Mouse (Mus musculus) layer of hippocampus, postnatal 10 days (tissue): ENCODE measurements around the gene Mdga1. TPM values are rescaled to one million over a fixed set of nuclear protein-coding genes. Genes with fewer than 3 reads are reported as not detected.

Source experiments
- DNase-seq, 2 experiments: peaks; one replicate each; pipeline ENCODE4 v3.0.0; 2021; ENCODE audit warnings: low spot score in 2 of 2
- total RNA-seq, 2 experiments: library from RNA; stranded (reverse); gene quantifications; 2 replicates each; pipeline ENCODE4 v1.2.3; 2021

Mdga1 gene
- total RNA-seq, 2 experiments from 2014 or later = 69.8 to 76.6 TPM

DNA sequence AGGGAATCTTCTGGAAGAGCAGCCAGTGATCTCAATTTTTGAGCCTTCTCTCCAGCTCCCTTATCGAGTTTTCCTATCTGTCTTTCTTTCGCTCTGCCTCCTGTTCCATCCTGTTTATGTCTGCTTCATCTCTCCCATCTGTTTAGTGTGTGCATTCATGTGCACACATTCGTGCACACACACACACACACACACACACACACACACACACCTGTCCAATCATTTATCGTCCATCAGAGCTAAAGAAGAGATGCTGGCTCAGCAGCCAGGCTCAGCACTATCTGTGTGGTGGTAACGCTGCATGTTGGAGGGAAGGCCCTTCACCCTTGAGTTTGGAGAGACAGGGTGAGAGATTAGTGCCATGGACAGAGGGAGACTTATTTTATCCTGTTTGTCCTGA, 13.3 kb upstream of the Mdga1 start:
- DNase-seq = no peak

DNA sequence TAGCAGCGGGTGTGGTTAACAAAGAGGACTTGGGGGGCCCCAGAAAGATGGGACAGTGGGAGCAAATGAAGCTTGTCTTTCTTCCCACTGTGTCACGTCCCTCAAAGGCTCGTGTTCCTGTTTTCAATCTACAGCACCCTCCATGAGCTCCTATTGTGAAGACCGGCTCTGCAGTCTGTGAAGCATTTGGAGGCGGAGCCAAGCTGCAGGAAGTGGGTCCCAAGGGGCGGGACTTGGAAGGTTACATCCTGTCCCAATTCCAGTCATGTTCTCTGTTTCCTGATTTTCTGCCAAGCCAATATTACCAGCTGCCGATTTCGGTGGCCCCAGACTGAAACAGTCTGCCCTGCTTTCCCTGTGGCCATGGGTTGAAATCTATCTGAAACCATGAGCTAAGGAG, 11.7 kb upstream of the Mdga1 start:
- DNase-seq = no peak

DNA sequence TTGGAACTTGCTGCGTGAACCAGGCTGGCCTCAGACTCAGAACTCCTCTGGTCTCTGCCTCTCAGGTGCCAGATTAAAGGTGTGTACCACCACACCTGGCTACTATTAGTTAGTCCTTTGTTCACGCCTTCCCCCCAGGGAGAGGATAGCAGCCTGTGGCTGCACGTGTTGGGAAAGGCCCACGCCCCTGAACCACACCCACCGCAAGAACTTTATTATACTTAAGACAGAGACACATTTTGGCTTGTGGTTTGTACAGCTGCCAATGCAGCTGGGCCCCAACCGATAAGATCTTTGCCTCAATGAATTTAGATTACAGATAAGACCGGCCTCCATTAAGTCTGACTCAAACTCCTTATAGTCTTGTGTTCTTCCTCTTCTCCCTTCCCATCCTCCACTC, 10.0 kb upstream of the Mdga1 start:
- no peak for DNase-seq

DNA sequence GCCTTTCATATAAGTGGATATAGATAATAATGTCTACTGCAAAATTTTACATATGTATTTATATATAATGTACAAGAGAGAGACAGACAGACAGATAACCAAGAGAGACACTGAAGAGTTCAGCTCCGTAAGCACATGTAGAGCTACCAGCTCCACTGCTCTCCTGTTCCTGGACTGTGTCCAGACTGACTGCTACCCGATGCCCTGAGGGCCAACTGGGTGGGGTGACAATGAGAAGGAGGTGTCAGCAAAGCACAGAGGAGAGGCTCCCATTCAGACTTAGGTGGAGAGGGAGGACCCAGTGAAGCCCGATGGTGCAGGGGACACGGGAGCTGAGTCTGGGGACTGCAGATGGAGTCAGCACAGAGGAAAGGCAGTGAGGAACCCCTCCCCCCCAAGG, 9.1 kb upstream of the Mdga1 start:
- DNase-seq = no peak

DNA sequence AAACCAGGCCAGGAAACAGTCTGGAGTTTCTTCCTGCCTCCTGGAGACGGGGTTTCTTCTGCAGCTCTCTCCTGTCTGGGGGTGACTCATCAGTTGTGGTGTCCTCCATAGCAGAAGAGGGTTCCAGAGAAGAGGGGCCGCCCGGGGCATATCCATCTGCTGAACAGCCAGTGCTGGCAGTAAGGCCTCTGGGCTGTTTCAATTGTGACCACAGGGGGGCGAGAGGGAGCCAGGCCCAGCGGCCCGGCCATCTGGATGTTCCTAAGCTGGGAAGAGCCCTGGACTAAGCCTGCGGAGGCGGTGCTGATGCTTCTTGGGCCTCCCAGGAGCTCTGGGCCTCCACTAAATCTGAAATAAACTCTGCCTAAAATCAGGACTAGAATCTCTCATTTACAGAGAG, 5.8 kb upstream of the Mdga1 start:
- DNase-seq = peak; percentile 91 to 93

DNA sequence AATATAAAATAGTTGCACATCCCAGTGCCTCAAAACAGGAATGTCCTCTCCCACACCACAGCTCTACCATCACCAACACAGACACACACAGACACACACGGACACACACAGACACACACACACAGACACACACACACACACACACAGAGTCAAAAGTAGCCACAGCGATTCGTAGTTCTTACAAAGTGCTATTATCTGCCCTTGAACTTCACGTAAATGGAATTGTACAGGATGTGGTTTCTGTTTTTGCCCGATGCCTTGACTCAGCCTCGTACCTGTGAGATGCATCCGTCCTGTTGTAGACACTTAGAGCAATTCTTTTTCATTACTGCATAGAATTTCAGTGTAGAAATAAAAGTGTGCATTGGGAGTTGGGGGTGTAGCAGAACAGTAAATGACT, 3.3 kb upstream of the Mdga1 start:
- no peak for DNase-seq

DNA sequence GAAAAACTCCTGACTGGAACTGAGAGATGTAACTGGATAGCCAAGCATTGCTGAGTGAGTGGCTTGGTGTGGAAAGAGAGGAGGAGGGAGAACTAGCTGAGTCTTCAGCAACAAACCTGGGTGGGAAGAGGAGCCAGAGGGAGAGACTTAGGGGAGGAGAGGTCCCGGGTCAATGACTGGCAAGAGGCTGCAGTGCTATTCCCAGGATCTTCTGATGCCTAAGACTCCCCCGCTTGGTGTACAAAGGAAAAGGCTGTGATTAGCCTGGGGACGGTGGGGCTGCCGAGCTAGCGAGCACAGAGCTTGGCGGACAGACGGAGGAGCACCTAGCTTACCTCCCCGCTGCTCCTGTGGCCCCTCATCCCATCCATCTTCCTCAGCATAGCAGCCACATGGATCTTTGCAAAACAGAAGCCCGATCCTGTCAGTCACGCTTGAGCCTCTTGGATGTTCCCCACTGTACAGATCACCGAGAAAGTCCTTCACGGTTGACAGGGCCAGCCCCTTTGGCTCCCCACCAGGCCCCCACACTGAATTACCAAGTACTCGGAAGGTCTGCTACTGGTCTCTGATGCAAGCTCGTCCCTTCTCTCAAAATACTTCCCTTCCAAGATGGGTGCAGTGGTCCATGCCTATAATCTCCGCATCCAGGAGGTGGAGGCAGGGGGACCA, 2.0 kb upstream of the Mdga1 start:
- DNase-seq = no peak

DNA sequence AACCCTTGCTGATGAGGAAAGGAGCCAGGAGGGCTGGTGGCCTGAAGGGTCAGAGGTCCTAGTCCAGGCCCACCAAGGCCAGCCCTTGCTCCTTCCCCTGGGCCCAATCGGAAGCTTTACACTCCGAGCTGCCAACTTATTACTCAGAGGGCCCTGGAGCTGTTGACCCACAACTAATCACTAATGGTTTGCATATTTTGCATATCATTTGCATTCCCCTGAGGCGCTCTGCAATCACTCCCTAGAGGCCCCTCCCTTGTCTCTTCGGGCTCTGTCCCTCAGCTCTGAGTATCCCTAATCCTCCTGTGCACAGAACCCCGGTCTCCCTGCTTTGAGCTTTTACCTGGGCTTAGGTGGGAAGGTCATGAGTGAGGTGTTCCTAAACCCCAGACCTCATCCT, 4.4 kb downstream of the Mdga1 start:
- DNase-seq = no peak

DNA sequence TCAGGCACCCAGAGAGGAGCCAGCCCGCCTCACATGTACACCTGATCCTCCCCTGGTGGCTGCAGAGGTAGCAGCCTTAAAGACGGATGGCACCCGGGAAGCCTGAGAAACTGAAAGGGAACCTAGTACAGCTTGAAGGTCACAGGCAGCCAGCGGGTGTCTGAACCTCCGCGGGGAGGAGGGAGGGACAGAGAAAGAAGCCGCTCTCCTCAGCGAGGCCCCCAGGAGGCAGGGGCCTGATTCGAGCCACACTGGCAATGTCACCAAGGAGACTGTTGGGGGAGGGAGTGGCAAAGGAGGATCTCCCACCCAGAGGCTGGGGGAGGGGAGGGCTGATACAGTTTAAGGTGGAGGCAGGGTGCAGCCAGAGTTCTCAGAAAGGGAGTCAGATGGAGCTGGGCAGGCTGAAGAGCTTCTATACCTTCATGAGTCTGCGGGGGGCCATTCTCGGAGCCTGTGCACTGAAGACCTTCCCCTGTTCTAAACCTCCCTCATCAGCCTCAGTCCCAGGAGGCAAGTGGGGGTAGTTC, 6.1 kb downstream of the Mdga1 start:
- no peak for DNase-seq

DNA sequence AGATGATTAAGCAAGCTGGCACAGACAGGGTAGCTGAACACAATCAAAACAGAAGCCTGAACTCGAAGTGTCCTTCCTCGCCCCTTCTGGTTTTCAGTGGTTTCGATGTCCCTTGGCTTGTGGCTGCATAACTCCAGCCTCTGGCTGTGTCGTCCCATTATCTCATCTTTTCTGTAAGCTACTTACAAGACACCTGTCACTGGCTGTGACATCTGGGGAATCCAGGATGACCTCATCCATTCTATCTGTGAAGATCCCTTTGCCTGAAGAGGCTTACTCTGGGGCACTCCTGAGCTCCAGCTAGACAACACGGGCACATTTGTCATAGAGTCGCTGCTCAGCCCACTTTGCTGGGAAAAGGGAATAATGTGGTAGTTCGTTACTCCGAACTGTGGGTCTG, 14.0 kb downstream of the Mdga1 start:
- no peak for DNase-seq

DNA sequence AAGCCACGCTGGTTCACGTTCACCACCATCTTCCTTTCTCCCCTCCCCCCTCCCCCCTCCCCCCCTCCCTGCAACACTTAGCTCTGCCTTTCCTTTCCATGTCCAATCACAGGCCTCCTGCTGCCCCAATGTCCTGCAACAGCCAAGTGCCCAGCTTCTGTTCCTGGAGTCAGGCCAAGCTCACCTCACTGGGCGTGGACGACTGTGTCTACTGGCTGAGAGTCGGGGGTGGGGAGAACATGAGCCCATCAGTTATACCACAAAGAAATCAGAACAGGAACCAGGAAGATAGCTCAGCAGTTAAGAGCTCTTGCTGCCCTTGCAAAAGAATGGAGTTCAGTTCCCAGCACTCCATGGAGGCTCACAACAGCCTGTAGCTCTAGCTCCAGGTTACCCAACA, 15.6 kb downstream of the Mdga1 start:
- no peak for DNase-seq

DNA sequence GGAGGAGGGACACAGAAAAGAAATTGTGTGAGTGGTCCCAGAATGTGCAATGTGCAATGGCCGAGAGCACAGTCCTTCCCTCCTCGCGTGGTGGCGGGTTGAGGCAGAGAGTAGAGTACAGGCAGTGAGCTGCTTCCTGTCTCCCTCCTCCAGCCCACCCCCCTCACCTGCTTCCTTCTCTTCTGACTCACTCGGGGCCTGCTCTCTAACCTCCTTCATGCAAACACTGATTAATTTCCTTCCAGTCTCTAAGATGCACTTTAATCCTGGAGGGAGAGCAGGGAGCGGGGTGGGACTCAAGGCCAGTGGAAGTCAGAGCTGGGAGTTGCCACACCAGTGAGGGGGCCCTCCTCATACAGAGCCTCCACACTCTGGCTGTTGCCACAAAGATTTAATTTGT, 18.8 kb downstream of the Mdga1 start:
- no peak for DNase-seq

DNA sequence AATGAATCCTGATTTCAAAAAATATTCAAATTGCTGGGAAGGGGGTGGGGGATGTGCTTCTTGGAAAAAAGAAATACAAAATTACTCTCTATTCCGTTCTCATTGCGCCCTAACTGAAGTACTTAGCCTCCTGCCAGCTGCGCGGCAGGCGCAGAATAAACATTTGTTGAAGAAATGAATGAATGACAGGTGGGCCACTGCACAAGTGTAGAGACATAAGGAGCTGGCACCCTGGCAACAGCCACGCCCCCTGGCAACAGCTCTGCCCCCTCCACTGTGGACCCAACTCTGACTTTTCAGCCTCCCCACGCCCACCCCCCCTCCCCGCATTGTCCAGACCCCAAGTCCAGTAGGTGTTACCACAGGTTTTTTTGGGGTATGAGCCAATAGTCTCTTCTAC, 19.3 kb downstream of the Mdga1 start:
- no peak for DNase-seq

DNA sequence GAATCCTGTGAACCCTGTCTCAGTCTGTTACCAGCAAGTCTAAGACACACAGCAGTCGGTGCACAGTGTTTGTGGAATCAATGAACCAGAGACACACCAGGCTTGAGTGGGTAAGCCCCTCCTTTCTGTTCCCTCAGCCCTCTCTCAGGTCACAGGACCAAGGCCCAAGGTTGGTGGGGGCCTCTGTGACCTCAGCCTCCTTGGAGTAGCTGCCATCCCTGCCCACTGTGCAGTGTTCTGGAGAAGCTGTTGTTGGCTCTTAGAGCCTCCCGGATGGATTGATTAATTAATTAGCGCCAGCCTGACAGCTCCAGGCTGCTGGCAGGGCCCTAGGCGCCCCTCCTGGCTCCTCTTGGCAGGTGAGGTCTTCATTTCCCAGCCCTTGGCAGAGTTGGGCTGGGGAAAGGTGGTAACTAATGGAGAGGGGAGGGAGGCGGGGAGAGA, 22.6 kb downstream of the Mdga1 start:
- no peak for DNase-seq

DNA sequence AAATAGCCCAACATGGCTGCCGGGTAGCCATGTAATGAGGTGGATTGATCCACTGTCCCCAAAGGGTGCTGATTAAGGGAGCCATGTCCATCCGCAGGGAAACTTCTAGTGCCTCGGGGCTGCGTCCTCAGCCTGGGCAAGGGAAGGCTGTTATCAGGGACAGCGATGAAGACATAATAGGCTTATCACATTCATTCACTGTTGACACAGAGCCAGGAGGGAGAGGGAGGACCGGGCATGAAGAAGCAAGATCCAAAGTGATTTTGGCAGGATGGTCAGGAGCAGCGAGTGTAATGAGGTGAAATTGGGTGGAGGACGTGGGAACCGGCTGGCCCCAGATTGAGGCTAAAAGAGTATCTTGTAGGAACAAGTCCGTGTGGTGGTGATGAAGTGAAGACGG, 25.5 kb downstream of the Mdga1 start:
- no peak for DNase-seq

DNA sequence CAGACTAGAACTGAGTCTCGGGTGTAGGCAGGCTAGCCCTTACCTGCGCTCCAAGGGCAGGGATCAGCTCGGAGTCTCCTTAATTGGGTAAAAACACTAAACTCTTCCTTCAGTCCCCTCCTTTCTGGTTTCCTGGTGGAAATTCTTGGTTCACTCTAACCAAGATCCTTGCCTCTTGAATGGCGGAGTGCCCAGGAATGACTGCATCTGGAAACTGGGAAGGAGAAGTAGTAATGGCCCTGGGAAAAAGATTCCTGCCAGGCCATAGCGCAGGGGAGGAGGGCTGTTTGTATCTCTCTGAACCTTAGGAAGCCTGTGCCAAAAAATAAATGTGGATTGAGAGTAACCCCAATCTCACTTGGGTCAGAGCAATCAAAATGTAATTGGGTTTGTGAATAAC, 30.9 kb downstream of the Mdga1 start:
- DNase-seq = no peak

DNA sequence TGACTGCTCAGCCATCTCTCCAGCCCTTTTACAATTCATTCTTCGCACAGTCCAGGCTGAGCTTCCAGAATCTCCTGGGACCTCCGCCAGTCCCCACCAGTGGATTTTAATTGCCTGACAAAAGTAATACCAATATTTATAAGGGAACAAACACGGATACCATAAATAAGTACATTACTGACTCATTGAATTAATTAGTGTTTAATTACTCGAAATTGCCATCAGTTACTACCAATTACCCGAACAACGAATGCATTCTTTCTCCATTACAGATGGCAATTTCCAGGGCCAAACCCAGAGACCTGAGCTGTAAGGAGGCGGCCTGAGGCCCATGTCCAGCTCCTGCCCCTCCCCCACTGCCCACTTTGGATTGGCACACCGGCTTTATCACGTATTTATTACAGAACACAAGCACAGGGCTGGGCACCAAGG, 32.5 kb downstream of the Mdga1 start:
- DNase-seq = peak in 1 of 2 experiments; percentile 41

DNA sequence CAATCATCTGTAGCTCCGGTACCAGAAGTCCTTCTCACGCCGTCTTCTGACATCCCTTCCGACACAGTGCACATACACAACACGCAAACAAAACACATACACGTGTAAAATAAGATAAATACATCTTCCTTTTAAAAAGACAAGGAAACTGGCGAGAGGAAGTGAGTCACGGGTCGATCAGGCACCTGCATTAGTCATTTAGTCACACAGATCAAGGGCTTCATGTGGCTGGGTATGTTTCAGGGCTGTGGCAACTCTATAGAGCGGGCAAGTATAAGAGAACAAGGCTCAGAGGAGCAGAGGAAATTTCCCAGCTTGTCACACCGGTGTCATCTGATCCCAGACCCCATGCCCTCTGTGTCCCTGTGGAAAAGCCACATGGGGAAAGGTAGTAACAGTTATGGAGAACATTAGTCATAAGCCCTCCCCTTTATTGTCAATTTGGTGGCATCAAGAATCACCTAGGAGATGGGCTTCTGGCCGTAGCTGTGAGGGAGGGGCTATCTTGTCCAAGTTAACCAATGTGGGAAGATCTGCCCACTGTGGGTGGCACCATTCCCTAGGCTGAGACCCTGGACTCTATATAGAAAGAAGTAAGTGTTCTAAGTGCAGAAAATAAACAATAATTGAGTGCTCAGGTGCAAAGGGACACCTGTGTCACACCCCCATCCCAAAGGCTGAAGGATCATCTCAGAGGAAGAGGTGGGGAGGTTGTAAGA, 35.6 kb downstream of the Mdga1 start:
- DNase-seq = no peak

DNA sequence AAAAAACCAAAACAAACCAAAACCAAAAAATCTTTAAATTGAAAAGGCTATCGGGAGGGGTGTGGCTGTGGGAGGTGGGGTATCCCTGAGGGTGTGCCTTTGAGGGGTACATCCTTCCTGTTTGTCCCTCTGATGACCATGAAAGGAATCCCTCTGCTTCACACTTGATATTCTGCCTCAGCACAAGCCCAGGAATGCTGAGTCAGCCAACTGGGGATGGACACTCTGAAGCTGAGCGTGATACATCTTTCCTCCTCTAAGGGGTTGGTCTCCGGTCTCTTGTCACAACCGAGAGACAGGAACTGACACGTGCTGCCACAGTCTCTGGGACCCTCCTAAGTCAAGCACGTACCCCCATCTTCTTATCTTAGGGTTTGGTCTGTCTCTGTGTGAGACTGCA, 37.1 kb downstream of the Mdga1 start:
- no peak for DNase-seq

DNA sequence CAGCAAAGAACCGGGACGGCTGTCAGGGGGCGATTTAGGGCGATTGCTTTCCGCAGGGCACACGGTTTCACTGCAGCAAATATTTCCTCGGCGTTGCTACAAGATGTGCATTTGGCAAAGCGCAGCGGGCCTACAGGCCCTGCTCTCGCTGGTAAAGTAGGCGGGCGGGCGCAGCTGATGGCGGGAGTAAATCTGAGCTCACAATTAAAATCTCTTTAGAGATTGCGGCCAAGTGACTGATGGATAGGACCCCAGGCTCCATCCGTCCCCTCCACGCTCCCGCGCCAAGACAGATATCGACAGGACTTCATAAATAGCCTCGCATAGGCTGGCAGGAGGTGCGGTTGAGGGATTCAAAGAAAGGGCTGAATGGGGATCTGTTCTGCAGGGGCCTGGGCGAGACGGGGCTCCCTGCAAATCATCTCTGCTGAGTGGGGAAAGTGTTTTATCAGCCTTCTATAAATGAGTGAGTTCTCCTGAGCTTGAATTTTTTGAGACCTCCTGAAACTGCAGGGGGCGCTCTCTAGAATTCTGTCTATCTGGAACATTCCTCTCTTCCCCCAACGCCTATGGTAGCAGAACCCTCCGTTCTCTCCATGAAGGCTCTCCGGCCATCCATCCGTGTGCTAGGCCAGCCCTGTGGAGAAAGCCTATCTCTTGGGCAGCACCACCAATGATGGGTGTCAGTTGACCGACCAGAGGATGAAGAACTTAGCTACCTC, 38.5 kb downstream of the Mdga1 start:
- no peak for DNase-seq

DNA sequence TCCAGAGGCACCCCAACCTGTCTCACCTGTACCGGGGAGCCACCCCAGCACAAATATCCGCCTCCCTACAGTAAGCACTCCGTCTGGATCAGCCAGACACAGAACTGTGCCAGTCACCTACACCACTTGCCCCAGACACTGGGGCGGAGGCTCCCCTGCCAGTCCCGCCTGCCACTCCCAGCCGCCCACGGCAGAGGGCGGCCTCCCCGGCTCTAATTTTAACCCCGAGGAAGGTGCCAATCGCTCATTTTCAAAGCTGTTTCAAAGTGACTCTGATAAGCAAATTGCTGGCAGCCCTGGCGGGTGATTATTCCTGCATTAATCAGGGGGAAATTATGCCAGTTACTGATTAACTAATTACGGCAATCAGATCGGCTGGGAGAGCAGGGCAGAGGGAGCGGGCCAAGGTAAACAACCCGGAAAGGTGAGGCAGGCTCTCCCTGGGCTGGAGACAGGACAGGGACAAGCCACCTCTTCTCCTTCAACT, 41.1 kb downstream of the Mdga1 start:
- DNase-seq = peak; percentile 53 to 73
